Mouse (Mus musculus) lung, embryonic 15.5 days (tissue): Measurements from ENCODE around the gene Mrps11. TPM values are rescaled to one million over a fixed set of nuclear protein-coding genes. Genes with fewer than 3 reads are reported as not detected.

ENCODE experiments used
- ATAC-seq: fragments of 200-750 bp; cut with Nextera tagmentation; 2 replicates; pipeline ENCODE4 v1.8.0; 2017; ENCODE audit warnings: moderate number of reproducible peaks, borderline replicate concordance; ENCODE audit not compliant: low FRiP score, low TSS enrichment; ENCODE audit errors: extremely low read depth
- H3K27ac ChIP-seq: fragments of 300-500 bp; sonication (generic); 2 replicates; pipeline ENCODE4 v1.5.1; 2015; ENCODE audit warnings: moderate library complexity, mild to moderate bottlenecking, inconsistent platforms
- H3K27me3 ChIP-seq: fragments of 300-500 bp; sonication (generic); 2 replicates; pipeline ENCODE4 v1.6.1; 2015; ENCODE audit warnings: inconsistent platforms
- H3K36me3 ChIP-seq: fragments of 300-500 bp; sonication (generic); 2 replicates; pipeline ENCODE4 v1.6.1; 2015; ENCODE audit warnings: inconsistent platforms
- H3K4me1 ChIP-seq: fragments of 300-500 bp; sonication (generic); 2 replicates; pipeline ENCODE4 v1.6.1; 2015; ENCODE audit warnings: inconsistent platforms
- H3K4me2 ChIP-seq: fragments of 300-500 bp; sonication (generic); 2 replicates; pipeline ENCODE4 v1.6.1; 2015; ENCODE audit warnings: inconsistent platforms, mild to moderate bottlenecking, moderate library complexity
- H3K4me3 ChIP-seq: fragments of 300-500 bp; sonication (generic); 2 replicates; pipeline ENCODE4 v1.5.1; 2015; ENCODE audit warnings: mild to moderate bottlenecking, inconsistent platforms
- H3K9ac ChIP-seq: fragments of 300-500 bp; sonication (generic); 2 replicates; pipeline ENCODE4 v1.6.1; 2015; ENCODE audit warnings: inconsistent platforms
- H3K9me3 ChIP-seq: fragments of 300-500 bp; sonication (generic); 2 replicates; pipeline ENCODE4 v1.6.1; 2016; ENCODE audit warnings: inconsistent platforms
- WGBS: fragments of 180-500 bp; shearing (Covaris S2); methylation state at CpG from one replicate; pipeline ENCODE4 v1.1.7; 2015; 5-methylcytosine and 5-hydroxymethylcytosine counted together
- polyA plus RNA-seq: library from polyadenylated mRNA; unstranded; fragments of >200 nt; fragmentation: Nextera tagmentation; extraction: Ambion mirVana; gene quantifications from 2 replicates; pipeline ENCODE4 v1.2.1, GENCODE M21; 2015

Gene Mrps11
- polyA plus RNA-seq, 1 experiment from 2014 or later = 76.3 TPM

GRCm38 (mm10) chr7:78766019-78766683 lies 16.8 kb upstream of the Mrps11 start:
- WGBS = 25% methylated on average over 18 of the region's 18 CpGs
- Histone ChIP-seq H3K9ac (no peak overlapping the region), H3K27ac (no peak overlapping the region), H3K4me1 (peaks cover 9% of the 10 kb centered on the region; the same call in 1 of the 2 replicates), H3K9me3 (no peaks in the 10 kb centered on the region), H3K36me3 (no peaks in the 10 kb centered on the region), H3K4me2 (no peak overlapping the region), H3K4me3 (no peak overlapping the region), H3K27me3 (no peaks in the 10 kb centered on the region)
- ATAC-seq = peak; percentile 28; the same call in 1 of the 2 replicates

- H3K27ac ChIP-seq = no peak overlapping the region
- 87% methylated on average over 12 of the region's 12 CpGs for WGBS
- no peak overlapping the region for H3K4me3 ChIP-seq
- H3K4me2 ChIP-seq = no peak overlapping the region
- ATAC-seq = no peak
- peaks cover 9% of the 10 kb centered on the region; the same call in 1 of the 2 replicates for H3K4me1 ChIP-seq
- H3K27me3 ChIP-seq = no peaks in the 10 kb centered on the region
- H3K9ac ChIP-seq = no peak overlapping the region
- H3K9me3 ChIP-seq = no peaks in the 10 kb centered on the region
- peaks cover under 1% of the 10 kb centered on the region for H3K36me3 ChIP-seq
Observed at GRCm38 (mm10) chr7:78767929-78768531, 14.9 kb upstream of the Mrps11 start.

GRCm38 (mm10) chr7:78769075-78769652 lies 13.8 kb upstream of the Mrps11 start:
- no peaks in the 10 kb centered on the region for H3K27me3 ChIP-seq
- peak overlapping the region; percentile 53 for H3K27ac ChIP-seq
- peaks cover 9% of the 10 kb centered on the region; the same call in 1 of the 2 replicates for H3K4me1 ChIP-seq
- H3K4me2 ChIP-seq = no peak overlapping the region
- no peaks in the 10 kb centered on the region for H3K9me3 ChIP-seq
- 19% methylated on average over 7 of the region's 7 CpGs for WGBS
- H3K4me3 ChIP-seq = no peak overlapping the region
- peaks cover 10% of the 10 kb centered on the region for H3K36me3 ChIP-seq
- ATAC-seq = no peak
- H3K9ac ChIP-seq = no peak overlapping the region

- H3K27me3 ChIP-seq = no peaks in the 10 kb centered on the region
- H3K27ac ChIP-seq = no peak overlapping the region
- WGBS = 83% methylated on average over 5 of the region's 5 CpGs
- H3K9me3 ChIP-seq = no peaks in the 10 kb centered on the region
- no peak for ATAC-seq
- H3K4me3 ChIP-seq = no peak overlapping the region
- no peak overlapping the region for H3K4me2 ChIP-seq
- peaks cover 28% of the 10 kb centered on the region for H3K36me3 ChIP-seq
- peaks cover 9% of the 10 kb centered on the region; the same call in 1 of the 2 replicates for H3K4me1 ChIP-seq
- no peak overlapping the region for H3K9ac ChIP-seq
Observed at GRCm38 (mm10) chr7:78770936-78771335, 12.0 kb upstream of the Mrps11 start.

GRCm38 (mm10) chr7:78778741-78779140 lies 4.2 kb upstream of the Mrps11 start:
- no peaks in the 10 kb centered on the region for H3K27me3 ChIP-seq
- no peak overlapping the region for H3K27ac ChIP-seq
- 82% methylated on average over 5 of the region's 5 CpGs for WGBS
- no peaks in the 10 kb centered on the region for H3K9me3 ChIP-seq
- no peak overlapping the region for H3K4me2 ChIP-seq
- peaks cover 12% of the 10 kb centered on the region for H3K4me1 ChIP-seq
- no peak overlapping the region for H3K9ac ChIP-seq
- H3K36me3 ChIP-seq = peaks cover 56% of the 10 kb centered on the region
- H3K4me3 ChIP-seq = no peak overlapping the region
- ATAC-seq = no peak

- Histone ChIP-seq H3K4me3 (no peak overlapping the region), H3K9me3 (no peaks in the 10 kb centered on the region), H3K4me1 (peaks cover 18% of the 10 kb centered on the region), H3K27ac (no peak overlapping the region), H3K36me3 (peaks cover 20% of the 10 kb centered on the region), H3K9ac (no peak overlapping the region), H3K4me2 (no peak overlapping the region), H3K27me3 (no peaks in the 10 kb centered on the region)
- ATAC-seq = no peak
- 61% methylated on average over 5 of the region's 5 CpGs for WGBS
Observed at GRCm38 (mm10) chr7:78785906-78786305, 3.0 kb downstream of the Mrps11 start.

- ATAC-seq = no peak
- no peak overlapping the region for H3K4me2 ChIP-seq
- no peaks in the 10 kb centered on the region for H3K9me3 ChIP-seq
- no peak overlapping the region for H3K27ac ChIP-seq
- H3K27me3 ChIP-seq = no peaks in the 10 kb centered on the region
- 91% methylated on average over 12 of the region's 12 CpGs for WGBS
- peaks cover 8% of the 10 kb centered on the region for H3K4me1 ChIP-seq
- H3K9ac ChIP-seq = no peak overlapping the region
- no peak overlapping the region for H3K4me3 ChIP-seq
- peaks cover 37% of the 10 kb centered on the region for H3K36me3 ChIP-seq
Observed at GRCm38 (mm10) chr7:78787793-78788380, 5.0 kb downstream of the Mrps11 start.

GRCm38 (mm10) chr7:78791359-78792222 lies 8.7 kb downstream of the Mrps11 start:
- H3K9me3 ChIP-seq = no peaks in the 10 kb centered on the region
- H3K36me3 ChIP-seq = peaks cover 39% of the 10 kb centered on the region
- H3K4me1 ChIP-seq = no peaks in the 10 kb centered on the region
- no peak overlapping the region for H3K4me3 ChIP-seq
- 81% methylated on average over 15 of the region's 15 CpGs for WGBS
- H3K9ac ChIP-seq = no peak overlapping the region
- peak; percentile 54 for ATAC-seq
- no peaks in the 10 kb centered on the region for H3K27me3 ChIP-seq
- no peak overlapping the region for H3K4me2 ChIP-seq
- H3K27ac ChIP-seq = no peak overlapping the region

- Histone ChIP-seq H3K9me3 (no peaks in the 10 kb centered on the region), H3K9ac (no peak overlapping the region), H3K4me1 (no peaks in the 10 kb centered on the region), H3K4me2 (no peak overlapping the region), H3K4me3 (no peak overlapping the region), H3K36me3 (peaks cover 35% of the 10 kb centered on the region), H3K27ac (no peak overlapping the region), H3K27me3 (no peaks in the 10 kb centered on the region)
- 75% methylated on average over 13 of the region's 13 CpGs for WGBS
- no peak for ATAC-seq
Observed at GRCm38 (mm10) chr7:78793895-78794570, 11.1 kb downstream of the Mrps11 start.

GRCm38 (mm10) chr7:78794571-78795092 lies 11.7 kb downstream of the Mrps11 start:
- Histone ChIP-seq H3K27me3 (no peaks in the 10 kb centered on the region), H3K9me3 (no peaks in the 10 kb centered on the region), H3K36me3 (peaks cover 30% of the 10 kb centered on the region), H3K9ac (no peak overlapping the region), H3K4me2 (no peak overlapping the region), H3K27ac (no peak overlapping the region), H3K4me1 (no peaks in the 10 kb centered on the region), H3K4me3 (no peak overlapping the region)
- no peak for ATAC-seq
- WGBS = 51% methylated on average over 6 of the region's 6 CpGs

GRCm38 (mm10) chr7:78796624-78797023 lies 13.7 kb downstream of the Mrps11 start:
- H3K27ac ChIP-seq = no peak overlapping the region
- no peak for ATAC-seq
- no peaks in the 10 kb centered on the region for H3K4me1 ChIP-seq
- H3K36me3 ChIP-seq = peaks cover 12% of the 10 kb centered on the region
- no peaks in the 10 kb centered on the region for H3K27me3 ChIP-seq
- WGBS = 77% methylated on average over 3 of the region's 3 CpGs
- no peak overlapping the region for H3K4me2 ChIP-seq
- no peak overlapping the region for H3K9ac ChIP-seq
- no peaks in the 10 kb centered on the region for H3K9me3 ChIP-seq
- no peak overlapping the region for H3K4me3 ChIP-seq
